Mouse (Mus musculus): ENCODE data around the gene Mfsd14a.

DNA sequence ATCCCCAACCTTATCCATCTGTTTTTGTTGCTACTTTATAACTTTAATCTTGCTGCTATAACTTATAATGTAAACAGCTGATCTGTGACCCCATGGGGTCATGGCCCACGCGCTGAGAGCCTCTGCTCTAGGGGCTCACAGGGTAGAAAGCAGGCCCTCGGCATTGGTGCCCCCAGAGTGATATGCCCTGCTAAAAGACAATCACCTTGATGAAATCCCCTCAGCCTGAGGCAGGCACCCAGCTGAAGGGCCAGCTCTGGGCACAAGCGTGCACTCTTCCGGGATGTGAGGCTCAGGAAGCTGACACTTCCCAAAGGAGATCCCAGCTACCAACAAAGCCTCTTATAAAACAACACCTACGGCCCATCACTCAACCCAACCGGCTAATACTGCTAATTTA lies 23.9 kb downstream of the Mfsd14a start:
- no peak for TF ChIP-seq CTCF (IDR thresholded peaks at IDR 0.05; ENCODE audit: extremely low read depth, insufficient read depth, insufficient read length, insufficient replicate concordance)
- TF ChIP-seq POLR2A (IDR thresholded peaks at IDR 0.05; ENCODE audit: low read depth, low read length): no peak
